Mouse (Mus musculus) kidney, postnatal 14 days (tissue): ENCODE data around the gene Arpc2.

Experiments used
- DNase-seq: peaks from one replicate; pipeline ENCODE4 v3.0.0; 2022; ENCODE audit warnings: mixed read lengths

Arpc2 gene

GRCm38 (mm10) chr1:74303509-74304338, 67.8 kb downstream of the Arpc2 start:
- DNase-seq: peak; percentile 89

GRCm38 (mm10) chr1:74304339-74304790, 68.5 kb downstream of the Arpc2 start:
- DNase-seq: no peak

- no peak for DNase-seq
These were observed 69.1 kb downstream of the Arpc2 start for GRCm38 (mm10) chr1:74304946-74305345.

- DNase-seq: no peak
These were observed 69.6 kb downstream of the Arpc2 start, which contains the start of gene Tmbim1 for GRCm38 (mm10) chr1:74305522-74305921. TSS of gene Tmbim1 (minus strand) at chr1:74305622.

GRCm38 (mm10) chr1:74307146-74307545, 71.3 kb downstream of the Arpc2 start:
- no peak for DNase-seq

GRCm38 (mm10) chr1:74308001-74308964, 72.4 kb downstream of the Arpc2 start:
- no peak for DNase-seq

GRCm38 (mm10) chr1:74309767-74310166, 73.9 kb downstream of the Arpc2 start:
- DNase-seq: no peak

- peak; percentile 87 for DNase-seq
These were observed 77.3 kb downstream of the Arpc2 start for GRCm38 (mm10) chr1:74313049-74313692.

GRCm38 (mm10) chr1:74314796-74315195, 78.9 kb downstream of the Arpc2 start:
- DNase-seq: no peak

GRCm38 (mm10) chr1:74316114-74316827, 80.4 kb downstream of the Arpc2 start:
- no peak for DNase-seq
